Mouse (Mus musculus) B cell, adult 62 days (primary cell): ENCODE data around the gene Scgb2b17. TPM values are rescaled to one million over a fixed set of nuclear protein-coding genes. Genes with fewer than 3 reads are reported as not detected.

ENCODE experiments used
- total RNA-seq: library from RNA; stranded (reverse); gene quantifications from 4 replicates; pipeline ENCODE4 v1.2.4, GENCODE M21; 2023

The Scgb2b17 gene
- total RNA-seq, result not detected in 4 replicates

DNA sequence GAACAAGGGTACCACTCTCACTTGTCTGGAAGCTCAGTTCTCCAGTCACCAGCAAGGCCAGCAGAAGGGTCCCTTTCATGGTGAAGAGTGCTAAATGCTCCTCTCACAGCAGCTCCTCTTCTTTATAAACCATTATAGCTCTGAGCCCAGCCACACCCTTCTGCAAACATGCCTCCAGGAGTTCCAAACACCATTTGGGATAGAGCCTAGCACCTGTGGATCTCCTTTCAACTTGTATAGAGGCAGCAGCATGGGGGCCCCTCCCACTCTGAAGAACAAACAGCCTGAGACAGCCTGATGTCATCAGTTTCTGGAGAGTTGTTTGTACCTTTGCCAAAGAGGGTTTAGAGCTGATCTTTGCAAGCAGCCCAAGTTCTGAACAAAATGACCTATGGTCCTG, at the start of gene Scgb2b17:
Scgb2b17 (minus strand) TSS at position 101 of the 400 bp plus-strand sequence.

GRCm38 (mm10) chr7:33063149-33063548, 6.8 kb upstream of the Scgb2b17 start, which contains the start of gene Scgb1b17:
Gene Scgb1b17, plus strand, starts transcription at chr7:33063449.

Other genes with a start within 250 kb of the Scgb2b17 start
- not detected in 4 replicates for gene Scgb2b15, start 226.9 kb downstream of the Scgb2b17 start, total RNA-seq
- not detected in 4 replicates for gene Scgb1b15, start 220.0 kb downstream of the Scgb2b17 start, total RNA-seq
- gene Scgb1b17, start 6.9 kb upstream of the Scgb2b17 start, total RNA-seq, result not detected in 4 replicates
- gene Scgb2b18, start 117.3 kb upstream of the Scgb2b17 start, total RNA-seq, result not detected in 4 replicates
- gene Scgb1b18, start 129.0 kb upstream of the Scgb2b17 start, total RNA-seq, result not detected in 4 replicates
- not detected in 4 replicates for gene Scgb2b19, start 223.8 kb upstream of the Scgb2b17 start, total RNA-seq
- not detected in 4 replicates for gene Scgb1b19, start 230.7 kb upstream of the Scgb2b17 start, total RNA-seq